Mouse (Mus musculus): ENCODE measurements around the gene Olfr1128.
"Not testable (repeated sequence)": the region's sequence is repeated elsewhere in the genome, so short reads cannot be mapped to it uniquely, and the experiment has no call there.

Olfr1128 gene

DNA sequence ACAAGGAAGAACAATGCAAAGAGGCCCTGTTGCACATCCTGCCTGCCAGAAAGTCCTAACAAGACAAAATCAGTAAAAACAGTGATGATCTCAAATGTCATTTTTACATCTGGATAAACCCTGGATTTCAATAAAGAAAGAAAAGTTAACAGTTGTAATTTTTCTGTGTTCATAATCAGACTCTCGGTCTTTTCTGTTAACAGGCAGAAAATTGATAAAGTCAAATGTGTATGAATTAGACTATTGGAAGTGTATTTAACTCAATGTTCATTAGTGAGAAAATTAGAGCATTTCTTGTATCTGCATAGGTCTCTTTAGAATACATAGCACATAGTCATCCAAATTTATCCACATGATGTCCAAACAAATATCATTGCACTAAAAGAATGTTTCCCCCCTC lies at the start of gene Olfr1128:
Gene Olfr1128, minus strand, starts transcription at position 101 of the 400 bp plus-strand sequence.
- DNase-seq (ENCODE audit: low spot score in 2 of 2): no peak

DNA sequence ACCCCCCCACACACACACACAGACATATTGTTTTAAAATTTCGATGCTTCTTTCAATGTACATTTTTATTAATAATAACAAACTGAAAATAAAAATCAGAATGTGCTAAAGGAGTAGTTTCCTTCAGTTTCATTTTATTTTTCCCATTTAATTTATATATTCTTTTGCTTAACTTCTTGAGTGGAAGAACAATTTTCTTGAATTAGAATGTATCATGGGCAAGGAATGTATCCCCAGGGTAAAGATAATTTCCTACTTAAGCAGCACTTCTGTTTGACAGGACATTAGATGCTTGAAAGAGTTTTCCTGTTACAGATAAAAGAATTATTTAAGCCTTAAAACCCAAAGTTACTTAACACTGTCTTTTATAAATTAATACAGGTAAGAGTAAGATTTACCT lies 28.3 kb upstream of the Olfr1128 start, which contains the start of gene Olfr1129:
Gene Olfr1129, plus strand, starts transcription at position 301 of the 400 bp plus-strand sequence.
- DNase-seq (ENCODE audit: low spot score in 2 of 2): not testable (repeated sequence)

- DNase-seq (ENCODE audit: low spot score in 2 of 2): no peak
Measured at GRCm38 (mm10) chr2:87534826-87535225, 10.5 kb downstream of the Olfr1128 start.

DNA sequence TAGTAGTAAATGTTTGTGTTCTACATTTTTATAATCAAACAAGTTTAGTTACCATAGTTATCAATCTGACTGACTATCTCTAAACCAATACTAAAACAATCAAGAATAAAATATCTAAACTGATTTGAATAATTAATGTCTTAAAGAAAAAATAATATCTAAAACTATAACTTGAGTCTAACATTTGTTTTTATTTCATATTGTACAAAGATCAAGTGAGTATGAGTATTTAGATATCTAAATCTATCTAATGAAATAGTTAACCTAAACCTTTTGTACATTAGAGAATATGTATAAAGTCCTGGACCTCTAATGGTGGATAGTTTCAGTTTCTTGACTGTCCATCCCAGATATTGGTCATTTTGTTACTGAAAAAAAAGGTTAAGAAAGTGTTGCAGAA lies 13.8 kb downstream of the Olfr1128 start, which contains the start of gene Olfr153:
Gene Olfr153, plus strand, starts transcription at position 301 of the 400 bp plus-strand sequence.
- DNase-seq (ENCODE audit: low spot score in 2 of 2): no peak

GRCm38 (mm10) chr2:87525899-87526616 lies 19.3 kb downstream of the Olfr1128 start:
- DNase-seq (ENCODE audit: low spot score in 2 of 2): not testable (repeated sequence)

- DNase-seq (ENCODE audit: low spot score in 2 of 2): no peak
Measured at GRCm38 (mm10) chr2:87520651-87521050, 24.7 kb downstream of the Olfr1128 start.

GRCm38 (mm10) chr2:87516581-87516980 lies 28.8 kb downstream of the Olfr1128 start:
- no peak for DNase-seq (ENCODE audit: low spot score in 2 of 2)

GRCm38 (mm10) chr2:87515457-87516060 lies 29.8 kb downstream of the Olfr1128 start:
- no peak for DNase-seq (ENCODE audit: low spot score in 2 of 2)

- no peak for DNase-seq (ENCODE audit: low spot score in 2 of 2)
Measured at GRCm38 (mm10) chr2:87515046-87515445, 30.3 kb downstream of the Olfr1128 start.

GRCm38 (mm10) chr2:87506265-87506664 lies 39.1 kb downstream of the Olfr1128 start, which contains the start of gene Pramel6:
Pramel6 (plus strand) TSS chr2:87506565.
- no peak for DNase-seq (ENCODE audit: low spot score in 2 of 2)

- not testable (repeated sequence) for DNase-seq (ENCODE audit: low spot score in 2 of 2)
Measured at GRCm38 (mm10) chr2:87496993-87497392, 48.3 kb downstream of the Olfr1128 start, which contains the start of gene Pramel7. Pramel7 (minus strand) TSS chr2:87497093.

All from spleen, postnatal 14 days (tissue).